Mouse (Mus musculus): ENCODE measurements around the gene Csnk2b. TPM values are rescaled to one million over a fixed set of nuclear protein-coding genes. Genes with fewer than 3 reads are reported as not detected.

Gene Csnk2b
- polyA plus RNA-seq, 1 experiment from 2014 or later = 319 TPM

GRCm38 (mm10) chr17:35092403-35093198 is 29.3 kb downstream of the Csnk2b start:
- Histone ChIP-seq H3K4me3 (ENCODE audit: low read depth, low read length) (no peak overlapping the region), H3K9ac (ENCODE audit: low read length) (no peak overlapping the region), H3K4me2 (ENCODE audit: low read depth) (no peak overlapping the region), H3K27ac (ENCODE audit: low read depth, low read length) (no peak overlapping the region), H3K27me3 (ENCODE audit: control insufficient read depth, insufficient read depth, low read length) (no peaks in the 10 kb centered on the region), H3K4me1 (ENCODE audit: control insufficient read depth, insufficient read depth, low read length) (peaks cover 6% of the 10 kb centered on the region; the same call in 1 of the 2 replicates), H3K36me3 (ENCODE audit: control insufficient read depth, insufficient read depth, low read length) (peaks cover 11% of the 10 kb centered on the region), H3K9me3 (ENCODE audit: control insufficient read depth, low read length) (no peaks in the 10 kb centered on the region)
- ATAC-seq (ENCODE audit: insufficient read depth, low FRiP score, low TSS enrichment) (no peak), DNase-seq (ENCODE audit: low spot score) (no peak)
- 91% methylated on average over 14 of the region's 14 CpGs for WGBS

- no peak overlapping the region for H3K27ac ChIP-seq (ENCODE audit: low read depth, low read length)
- DNase-seq (ENCODE audit: low spot score) (no peak), ATAC-seq (ENCODE audit: insufficient read depth, low FRiP score, low TSS enrichment) (no peak)
- no peaks in the 10 kb centered on the region for H3K9me3 ChIP-seq (ENCODE audit: control insufficient read depth, low read length)
- H3K4me3 ChIP-seq (ENCODE audit: low read depth, low read length) = peak overlapping the region; percentile 60; the same call in 1 of the 2 replicates
- no peaks in the 10 kb centered on the region for H3K27me3 ChIP-seq (ENCODE audit: control insufficient read depth, insufficient read depth, low read length)
- WGBS = 79% methylated on average over 8 of the region's 8 CpGs
- 0 out of 2 replicates have a peak overlapping the region, but pooled peaks have one; percentile 3 for H3K9ac ChIP-seq (ENCODE audit: low read length)
- peaks cover 5% of the 10 kb centered on the region for H3K36me3 ChIP-seq (ENCODE audit: control insufficient read depth, insufficient read depth, low read length)
- peak overlapping the region; percentile 66; the same call in 1 of the 2 replicates for H3K4me2 ChIP-seq (ENCODE audit: low read depth)
- H3K4me1 ChIP-seq (ENCODE audit: control insufficient read depth, insufficient read depth, low read length) = peaks cover 6% of the 10 kb centered on the region; the same call in 1 of the 2 replicates
Measured at GRCm38 (mm10) chr17:35090166-35090932, 31.5 kb downstream of the Csnk2b start.

- H3K4me1 ChIP-seq (ENCODE audit: control insufficient read depth, insufficient read depth, low read length) = peaks cover 6% of the 10 kb centered on the region; the same call in 1 of the 2 replicates
- H3K4me3 ChIP-seq (ENCODE audit: low read depth, low read length) = peak within 1 kb of the TSS; percentile 60
- peak within 1 kb of the TSS; percentile 93 for H3K9ac ChIP-seq (ENCODE audit: low read length)
- WGBS = 3% methylated on average over 67 of the region's 67 CpGs
- DNase-seq (ENCODE audit: low spot score) (peak; percentile 97), ATAC-seq (ENCODE audit: insufficient read depth, low FRiP score, low TSS enrichment) (peak; percentile 98)
- no peaks in the 10 kb centered on the region for H3K27me3 ChIP-seq (ENCODE audit: control insufficient read depth, insufficient read depth, low read length)
- no peaks in the 10 kb centered on the region for H3K9me3 ChIP-seq (ENCODE audit: control insufficient read depth, low read length)
- peak within 1 kb of the TSS; percentile 94 for H3K27ac ChIP-seq (ENCODE audit: low read depth, low read length)
- peak within 1 kb of the TSS; percentile 66 for H3K4me2 ChIP-seq (ENCODE audit: low read depth)
- H3K36me3 ChIP-seq (ENCODE audit: control insufficient read depth, insufficient read depth, low read length) = peaks cover 3% of the 10 kb centered on the region; the same call in 1 of the 2 replicates
Measured at GRCm38 (mm10) chr17:35088825-35089644, 32.8 kb downstream of the Csnk2b start, which contains the start of gene Abhd16a. Gene Abhd16a (plus strand): TSS chr17:35089263.

GRCm38 (mm10) chr17:35088151-35088550 is 33.7 kb downstream of the Csnk2b start:
- Histone ChIP-seq H3K9me3 (ENCODE audit: control insufficient read depth, low read length) (no peaks in the 10 kb centered on the region), H3K4me3 (ENCODE audit: low read depth, low read length) (no peak overlapping the region), H3K27me3 (ENCODE audit: control insufficient read depth, insufficient read depth, low read length) (no peaks in the 10 kb centered on the region), H3K4me2 (ENCODE audit: low read depth) (no peak overlapping the region), H3K9ac (ENCODE audit: low read length) (no peak overlapping the region), H3K4me1 (ENCODE audit: control insufficient read depth, insufficient read depth, low read length) (peaks cover 6% of the 10 kb centered on the region; the same call in 1 of the 2 replicates), H3K36me3 (ENCODE audit: control insufficient read depth, insufficient read depth, low read length) (peaks cover 3% of the 10 kb centered on the region; the same call in 1 of the 2 replicates), H3K27ac (ENCODE audit: low read depth, low read length) (no peak overlapping the region)
- DNase-seq (ENCODE audit: low spot score) = no peak
- no peak for ATAC-seq (ENCODE audit: insufficient read depth, low FRiP score, low TSS enrichment)
- 50% methylated on average over 2 of the region's 2 CpGs for WGBS

GRCm38 (mm10) chr17:35085208-35085865 is 36.5 kb downstream of the Csnk2b start, which contains the start of gene Ly6g6f:
Gene Ly6g6f (minus strand): TSS chr17:35085610.
- WGBS = 84% methylated on average over 7 of the region's 7 CpGs
- Histone ChIP-seq H3K9me3 (ENCODE audit: control insufficient read depth, low read length) (no peaks in the 10 kb centered on the region), H3K4me3 (ENCODE audit: low read depth, low read length) (no peak within 1 kb of the TSS), H3K36me3 (ENCODE audit: control insufficient read depth, insufficient read depth, low read length) (no peaks in the 10 kb centered on the region), H3K27ac (ENCODE audit: low read depth, low read length) (no peak within 1 kb of the TSS), H3K4me1 (ENCODE audit: control insufficient read depth, insufficient read depth, low read length) (peaks cover 5% of the 10 kb centered on the region; the same call in 1 of the 2 replicates), H3K4me2 (ENCODE audit: low read depth) (no peak within 1 kb of the TSS), H3K9ac (ENCODE audit: low read length) (no peak within 1 kb of the TSS), H3K27me3 (ENCODE audit: control insufficient read depth, insufficient read depth, low read length) (no peaks in the 10 kb centered on the region)
- DNase-seq (ENCODE audit: low spot score) = no peak
- no peak for ATAC-seq (ENCODE audit: insufficient read depth, low FRiP score, low TSS enrichment)

- no peak overlapping the region for H3K4me2 ChIP-seq (ENCODE audit: low read depth)
- H3K4me3 ChIP-seq (ENCODE audit: low read depth, low read length) = no peak overlapping the region
- H3K9ac ChIP-seq (ENCODE audit: low read length) = no peak overlapping the region
- H3K36me3 ChIP-seq (ENCODE audit: control insufficient read depth, insufficient read depth, low read length) = no peaks in the 10 kb centered on the region
- H3K9me3 ChIP-seq (ENCODE audit: control insufficient read depth, low read length) = no peaks in the 10 kb centered on the region
- no peak overlapping the region for H3K27ac ChIP-seq (ENCODE audit: low read depth, low read length)
- no peaks in the 10 kb centered on the region for H3K4me1 ChIP-seq (ENCODE audit: control insufficient read depth, insufficient read depth, low read length)
- 79% methylated on average over 3 of the region's 3 CpGs for whole genome bisulfite sequencing
- H3K27me3 ChIP-seq (ENCODE audit: control insufficient read depth, insufficient read depth, low read length) = no peaks in the 10 kb centered on the region
- no peak for ATAC-seq (ENCODE audit: insufficient read depth, low FRiP score, low TSS enrichment)
- DNase-seq (ENCODE audit: low spot score) = no peak
Measured at GRCm38 (mm10) chr17:35083929-35084497, 37.8 kb downstream of the Csnk2b start.

GRCm38 (mm10) chr17:35082841-35083576 is 38.8 kb downstream of the Csnk2b start:
- DNase-seq (ENCODE audit: low spot score) (no peak), ATAC-seq (ENCODE audit: insufficient read depth, low FRiP score, low TSS enrichment) (no peak)
- Histone ChIP-seq H3K9ac (ENCODE audit: low read length) (no peak overlapping the region), H3K27ac (ENCODE audit: low read depth, low read length) (no peak overlapping the region), H3K4me2 (ENCODE audit: low read depth) (no peak overlapping the region), H3K9me3 (ENCODE audit: control insufficient read depth, low read length) (no peaks in the 10 kb centered on the region), H3K27me3 (ENCODE audit: control insufficient read depth, insufficient read depth, low read length) (no peaks in the 10 kb centered on the region), H3K36me3 (ENCODE audit: control insufficient read depth, insufficient read depth, low read length) (no peaks in the 10 kb centered on the region), H3K4me3 (ENCODE audit: low read depth, low read length) (no peak overlapping the region), H3K4me1 (ENCODE audit: control insufficient read depth, insufficient read depth, low read length) (0 out of 2 replicates have a peak, but pooled peaks cover under 1% of the 10 kb centered on the region)
- WGBS = 89% methylated on average over 16 of the region's 16 CpGs
